Mouse (Mus musculus): ENCODE data around the gene Sh3gl1. TPM values are rescaled to one million over a fixed set of nuclear protein-coding genes. Genes with fewer than 3 reads are reported as not detected.
A peak's percentile ranks its signal among the peaks of the same experiment; 100 is the strongest.

The Sh3gl1 gene
- polyA plus RNA-seq, 1 experiment from 2014 or later: 44.9 TPM

DNA sequence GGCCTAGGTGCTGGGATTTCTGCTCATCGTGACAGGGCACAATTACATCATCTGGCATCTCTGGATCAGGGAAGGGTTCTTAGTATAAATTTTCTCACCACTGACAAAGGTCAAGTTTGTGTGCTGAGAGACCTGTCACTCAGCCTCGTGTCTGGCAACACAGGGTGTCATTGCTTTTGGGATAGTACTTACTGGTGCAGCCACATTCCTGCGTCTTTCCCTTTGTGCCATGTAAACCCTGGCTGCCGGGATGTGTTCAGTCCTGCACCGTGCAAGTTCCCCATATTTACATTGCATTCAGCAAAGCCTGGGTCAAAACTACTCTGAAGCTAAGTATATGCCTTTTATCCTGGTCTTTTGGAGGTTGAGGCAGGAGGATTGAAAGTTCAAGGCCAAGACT is 14.9 kb upstream of the Sh3gl1 start:
- H3K27ac ChIP-seq (ENCODE audit: low read length): no peak overlapping the region
- no peaks in the 10 kb centered on the region for H3K9me3 ChIP-seq (replicated peaks; ENCODE audit: control insufficient read depth, low read length)
- H3K27me3 ChIP-seq (ENCODE audit: control insufficient read depth, insufficient read depth, low read depth, low read length): no peaks in the 10 kb centered on the region
- no peaks in the 10 kb centered on the region for H3K4me1 ChIP-seq (ENCODE audit: control insufficient read depth, low read depth, low read length)
- WGBS (ENCODE audit: insufficient replicate concordance): 83% methylated on average over 5 of the region's 5 CpGs
- H3K4me2 ChIP-seq (ENCODE audit: low read depth, low read length): no peak overlapping the region
- H3K4me3 ChIP-seq (ENCODE audit: low read depth, low read length): no peak overlapping the region
- ATAC-seq (ENCODE audit: low read depth): no peak
- peaks cover 54% of the 10 kb centered on the region for H3K36me3 ChIP-seq (ENCODE audit: control insufficient read depth, insufficient read depth)
- H3K9ac ChIP-seq (ENCODE audit: low read depth, low read length): no peak overlapping the region

DNA sequence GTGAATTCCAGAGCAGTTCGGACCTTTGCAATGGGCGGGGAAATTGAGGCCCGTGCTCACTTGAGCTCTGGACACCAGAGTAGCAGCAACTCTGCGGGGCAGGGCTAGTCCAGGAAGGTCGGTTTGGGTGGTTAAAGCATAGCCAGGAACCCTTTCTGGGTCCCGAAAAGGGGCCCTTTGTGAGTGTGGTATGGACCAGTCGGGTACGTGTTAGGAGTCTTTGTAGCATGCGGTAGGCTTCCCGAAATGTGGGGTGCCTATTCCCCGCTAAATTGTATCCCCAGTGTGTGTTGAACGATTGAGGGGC is 4.4 kb upstream of the Sh3gl1 start:
- ATAC-seq (ENCODE audit: low read depth): no peak
- Histone ChIP-seq H3K4me2 (ENCODE audit: low read depth, low read length) (peak overlapping the region; percentile 81), H3K36me3 (ENCODE audit: control insufficient read depth, insufficient read depth) (peaks cover 11% of the 10 kb centered on the region), H3K27me3 (ENCODE audit: control insufficient read depth, insufficient read depth, low read depth, low read length) (no peaks in the 10 kb centered on the region), H3K27ac (ENCODE audit: low read length) (peak overlapping the region; percentile 83), H3K9ac (ENCODE audit: low read depth, low read length) (peak overlapping the region; percentile 72), H3K4me1 (ENCODE audit: control insufficient read depth, low read depth, low read length) (peaks cover 18% of the 10 kb centered on the region), H3K9me3 (replicated peaks; ENCODE audit: control insufficient read depth, low read length) (no peaks in the 10 kb centered on the region), H3K4me3 (ENCODE audit: low read depth, low read length) (peak overlapping the region; percentile 75)
- WGBS (ENCODE audit: insufficient replicate concordance): 1% methylated on average over 12 of the region's 12 CpGs

DNA sequence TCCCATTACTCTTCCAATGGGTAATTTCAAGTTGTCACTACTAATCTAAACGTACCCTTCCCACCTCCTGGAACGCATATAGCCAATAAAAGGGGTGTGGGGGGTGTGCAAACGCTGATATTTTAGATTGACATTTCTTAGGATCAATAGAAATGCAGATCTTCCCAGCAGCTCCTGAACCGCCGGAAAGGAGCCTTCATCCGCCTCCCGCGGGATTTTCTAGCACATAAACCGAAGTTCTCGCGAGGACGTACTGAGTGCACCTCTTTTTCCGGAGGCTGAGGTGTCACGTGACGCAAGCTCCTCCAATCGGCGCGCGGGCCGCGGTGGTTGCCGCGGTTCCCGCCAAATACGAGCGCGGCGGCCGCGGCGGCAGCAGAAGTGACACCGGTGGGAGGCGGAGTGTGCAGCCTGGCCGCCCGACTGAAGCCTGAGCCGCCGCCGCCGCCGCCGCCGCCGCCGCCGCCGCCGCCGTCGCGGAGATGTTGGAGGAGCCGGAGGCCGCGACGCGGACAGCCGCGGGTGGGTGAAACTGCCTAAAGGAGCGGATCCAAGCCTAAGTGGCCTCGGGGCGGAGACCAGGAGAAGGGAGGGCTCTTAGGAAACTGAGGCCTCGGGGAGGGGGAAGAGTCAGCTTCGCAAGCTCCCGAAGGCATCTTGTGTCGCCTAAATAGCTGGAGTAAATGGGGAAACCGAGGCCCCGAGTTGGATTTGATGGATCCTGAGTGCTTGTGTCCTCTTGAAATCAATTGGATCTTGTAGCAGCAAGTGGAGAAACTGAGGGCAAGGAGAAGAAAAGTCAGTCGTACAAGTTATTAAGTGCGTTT is 3.8 kb upstream of the Sh3gl1 start, which contains the start of gene Chaf1a:
Gene Chaf1a, plus strand, starts transcription at position 410 of the 827 bp plus-strand sequence.
- Histone ChIP-seq H3K27ac (ENCODE audit: low read length) (peak within 1 kb of the TSS; percentile 83), H3K4me1 (ENCODE audit: control insufficient read depth, low read depth, low read length) (peaks cover 20% of the 10 kb centered on the region), H3K4me3 (ENCODE audit: low read depth, low read length) (peak within 1 kb of the TSS; percentile 75), H3K9ac (ENCODE audit: low read depth, low read length) (peak within 1 kb of the TSS; percentile 72), H3K9me3 (replicated peaks; ENCODE audit: control insufficient read depth, low read length) (no peaks in the 10 kb centered on the region), H3K36me3 (ENCODE audit: control insufficient read depth, insufficient read depth) (peaks cover 11% of the 10 kb centered on the region), H3K4me2 (ENCODE audit: low read depth, low read length) (peak within 1 kb of the TSS; percentile 81), H3K27me3 (ENCODE audit: control insufficient read depth, insufficient read depth, low read depth, low read length) (no peaks in the 10 kb centered on the region)
- ATAC-seq (ENCODE audit: low read depth): peak; percentile 73
- under 1% methylated on average over 68 of the region's 68 CpGs for WGBS (ENCODE audit: insufficient replicate concordance)

DNA sequence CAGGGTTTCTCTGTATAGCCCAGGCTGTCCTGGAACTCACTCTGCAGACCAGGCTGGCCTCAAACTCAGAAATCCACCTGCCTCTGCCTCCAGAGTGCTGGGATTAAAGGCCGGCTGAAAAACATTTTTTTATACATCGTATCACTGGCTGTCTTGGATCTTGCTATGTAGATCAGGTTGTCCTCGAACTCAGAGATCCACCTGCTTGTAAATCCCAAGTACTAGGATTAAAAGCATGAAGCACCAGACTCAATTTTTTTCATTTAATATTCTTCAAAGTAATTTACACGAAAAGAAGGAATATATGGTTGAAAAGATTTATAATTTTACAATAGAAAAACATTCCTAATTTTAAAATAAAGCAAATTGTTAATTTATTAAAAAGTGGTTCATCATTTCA is 2.9 kb upstream of the Sh3gl1 start:
- no peaks in the 10 kb centered on the region for H3K27me3 ChIP-seq (ENCODE audit: control insufficient read depth, insufficient read depth, low read depth, low read length)
- H3K36me3 ChIP-seq (ENCODE audit: control insufficient read depth, insufficient read depth): peaks cover 9% of the 10 kb centered on the region
- H3K4me1 ChIP-seq (ENCODE audit: control insufficient read depth, low read depth, low read length): peaks cover 29% of the 10 kb centered on the region
- H3K4me2 ChIP-seq (ENCODE audit: low read depth, low read length): peak overlapping the region; percentile 81
- H3K27ac ChIP-seq (ENCODE audit: low read length): 0 out of 2 replicates have a peak overlapping the region, but pooled peaks have one; percentile 20
- peak overlapping the region; percentile 75 for H3K4me3 ChIP-seq (ENCODE audit: low read depth, low read length)
- H3K9me3 ChIP-seq (replicated peaks; ENCODE audit: control insufficient read depth, low read length): no peaks in the 10 kb centered on the region
- 61% methylated on average over 4 of the region's 4 CpGs for WGBS (ENCODE audit: insufficient replicate concordance)
- no peak for ATAC-seq (ENCODE audit: low read depth)
- peak overlapping the region; percentile 71; the same call in 1 of the 2 replicates for H3K9ac ChIP-seq (ENCODE audit: low read depth, low read length)

DNA sequence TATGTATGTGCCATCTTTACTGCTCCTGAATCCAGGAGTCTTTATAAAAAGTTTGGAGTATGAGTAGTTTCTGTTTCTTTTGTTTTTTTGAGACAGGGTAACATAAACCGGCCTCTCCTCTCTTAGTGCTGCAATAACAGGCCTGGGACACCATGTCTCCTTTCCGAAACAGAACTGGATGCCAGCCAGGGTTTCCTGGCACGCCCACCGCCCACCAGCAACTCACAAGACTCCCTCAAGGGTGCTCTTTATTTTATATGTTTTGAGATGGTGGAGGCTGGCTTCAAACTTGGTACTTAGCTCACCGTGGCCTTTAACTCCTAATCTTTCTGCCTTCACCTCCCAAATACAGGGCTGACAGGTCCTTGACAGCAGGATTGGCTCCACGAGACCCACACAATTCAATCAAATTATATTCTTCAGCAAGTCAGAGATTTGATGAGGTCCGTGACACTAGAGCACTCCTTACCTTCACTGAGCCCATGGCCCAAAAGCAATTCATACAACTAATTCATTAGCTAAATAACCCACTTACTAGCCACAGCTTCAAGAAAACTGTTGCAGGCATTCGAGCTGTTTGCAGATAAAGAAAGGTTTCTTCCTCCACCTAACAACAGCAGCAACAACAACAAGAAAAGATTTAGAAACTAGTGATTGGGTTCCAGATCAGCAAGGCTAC is 2.3 kb upstream of the Sh3gl1 start:
- H3K4me1 ChIP-seq (ENCODE audit: control insufficient read depth, low read depth, low read length): peaks cover 34% of the 10 kb centered on the region
- 0 out of 2 replicates have a peak overlapping the region, but pooled peaks have one; percentile 20 for H3K27ac ChIP-seq (ENCODE audit: low read length)
- ATAC-seq (ENCODE audit: low read depth): no peak
- H3K27me3 ChIP-seq (ENCODE audit: control insufficient read depth, insufficient read depth, low read depth, low read length): no peaks in the 10 kb centered on the region
- 76% methylated on average over 8 of the region's 8 CpGs for WGBS (ENCODE audit: insufficient replicate concordance)
- no peak overlapping the region for H3K9ac ChIP-seq (ENCODE audit: low read depth, low read length)
- no peaks in the 10 kb centered on the region for H3K9me3 ChIP-seq (replicated peaks; ENCODE audit: control insufficient read depth, low read length)
- H3K4me3 ChIP-seq (ENCODE audit: low read depth, low read length): no peak overlapping the region
- no peak overlapping the region for H3K4me2 ChIP-seq (ENCODE audit: low read depth, low read length)
- H3K36me3 ChIP-seq (ENCODE audit: control insufficient read depth, insufficient read depth): peaks cover 3% of the 10 kb centered on the region

DNA sequence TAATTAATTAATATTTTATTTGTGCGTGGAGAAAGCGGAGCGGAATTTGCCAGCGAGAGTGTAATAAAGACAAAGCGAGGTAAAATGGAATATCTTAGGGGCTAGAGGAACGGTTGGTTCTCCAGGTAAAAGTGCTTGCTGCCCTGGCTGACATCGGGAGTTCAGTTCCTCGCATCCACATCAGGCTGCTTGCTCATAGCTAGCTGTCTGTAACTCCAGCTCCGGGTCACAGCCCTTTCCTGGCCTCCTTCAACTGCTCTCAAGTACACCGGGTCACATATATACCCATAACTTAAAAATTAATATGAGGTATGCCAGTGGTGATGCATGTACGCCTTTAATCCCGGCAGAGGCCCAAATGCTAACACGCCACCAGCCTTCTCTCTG is 459 bp upstream of the Sh3gl1 start:
- peak overlapping the region; percentile 65 for H3K4me2 ChIP-seq (ENCODE audit: low read depth, low read length)
- H3K4me1 ChIP-seq (ENCODE audit: control insufficient read depth, low read depth, low read length): peaks cover 50% of the 10 kb centered on the region
- ATAC-seq (ENCODE audit: low read depth): no peak
- H3K27ac ChIP-seq (ENCODE audit: low read length): 0 out of 2 replicates have a peak overlapping the region, but pooled peaks have one; percentile 16
- H3K9me3 ChIP-seq (replicated peaks; ENCODE audit: control insufficient read depth, low read length): no peaks in the 10 kb centered on the region
- peak overlapping the region; percentile 93 for H3K4me3 ChIP-seq (ENCODE audit: low read depth, low read length)
- peak overlapping the region; percentile 52 for H3K9ac ChIP-seq (ENCODE audit: low read depth, low read length)
- H3K27me3 ChIP-seq (ENCODE audit: control insufficient read depth, insufficient read depth, low read depth, low read length): no peaks in the 10 kb centered on the region
- 34% methylated on average over 13 of the region's 13 CpGs for WGBS (ENCODE audit: insufficient replicate concordance)
- no peaks in the 10 kb centered on the region for H3K36me3 ChIP-seq (ENCODE audit: control insufficient read depth, insufficient read depth)

DNA sequence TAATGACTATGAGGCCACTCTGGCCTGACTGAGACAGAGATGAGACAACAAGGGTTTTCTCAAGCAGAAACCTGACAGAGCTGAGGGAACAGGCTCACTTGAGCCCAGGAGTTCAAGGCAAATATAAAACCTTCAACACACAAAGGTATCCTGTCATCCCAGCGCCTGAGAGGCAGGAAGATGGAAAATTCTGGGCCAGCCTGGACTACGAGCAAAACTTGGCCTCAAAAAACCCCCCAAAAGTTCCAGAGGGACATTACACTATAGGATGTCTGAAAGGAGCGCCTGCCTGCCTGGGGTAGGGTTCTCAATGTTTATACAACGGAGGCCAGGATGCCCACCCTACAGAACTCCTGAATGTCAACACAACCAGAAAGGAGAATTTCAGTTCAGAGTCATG is 1.2 kb downstream of the Sh3gl1 start:
- Histone ChIP-seq H3K36me3 (ENCODE audit: control insufficient read depth, insufficient read depth) (no peaks in the 10 kb centered on the region), H3K27me3 (ENCODE audit: control insufficient read depth, insufficient read depth, low read depth, low read length) (no peaks in the 10 kb centered on the region), H3K9ac (ENCODE audit: low read depth, low read length) (peak overlapping the region; percentile 98), H3K9me3 (replicated peaks; ENCODE audit: control insufficient read depth, low read length) (no peaks in the 10 kb centered on the region), H3K27ac (ENCODE audit: low read length) (peak overlapping the region; percentile 11; the same call in 1 of the 2 replicates), H3K4me3 (ENCODE audit: low read depth, low read length) (peak overlapping the region; percentile 93), H3K4me1 (ENCODE audit: control insufficient read depth, low read depth, low read length) (peaks cover 55% of the 10 kb centered on the region), H3K4me2 (ENCODE audit: low read depth, low read length) (peak overlapping the region; percentile 83)
- WGBS (ENCODE audit: insufficient replicate concordance): 55% methylated on average over 4 of the region's 4 CpGs
- no peak for ATAC-seq (ENCODE audit: low read depth)

DNA sequence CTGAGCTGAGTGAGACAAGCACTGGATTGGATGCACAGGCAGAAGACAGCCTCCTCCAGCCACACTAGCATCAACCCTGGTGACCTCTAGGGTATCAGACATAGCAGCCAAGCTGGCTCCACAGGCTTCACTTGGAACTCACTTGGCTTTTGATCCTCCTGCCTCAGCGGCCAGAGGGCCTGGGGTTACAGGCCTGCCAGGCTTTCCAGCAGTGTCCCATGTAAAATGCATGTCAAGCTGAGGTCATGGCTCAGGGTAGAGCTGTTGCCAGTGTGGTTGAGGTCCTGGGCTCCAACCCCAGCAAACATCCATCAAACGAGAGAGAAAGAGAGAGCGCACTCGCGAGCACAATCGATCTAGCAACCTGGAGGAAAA is 1.7 kb downstream of the Sh3gl1 start:
- H3K27ac ChIP-seq (ENCODE audit: low read length): no peak overlapping the region; the same call in 1 of the 2 replicates

More for the DNA sequence above, 1.7 kb downstream of the Sh3gl1 start:
- peak overlapping the region; percentile 98 for H3K9ac ChIP-seq (ENCODE audit: low read depth, low read length)
- no peaks in the 10 kb centered on the region for H3K36me3 ChIP-seq (ENCODE audit: control insufficient read depth, insufficient read depth)
- peak overlapping the region; percentile 83 for H3K4me2 ChIP-seq (ENCODE audit: low read depth, low read length)
- no peak for ATAC-seq (ENCODE audit: low read depth)
- peak overlapping the region; percentile 93 for H3K4me3 ChIP-seq (ENCODE audit: low read depth, low read length)
- 77% methylated on average over 6 of the region's 6 CpGs for WGBS (ENCODE audit: insufficient replicate concordance)
- no peaks in the 10 kb centered on the region for H3K9me3 ChIP-seq (replicated peaks; ENCODE audit: control insufficient read depth, low read length)
- H3K27me3 ChIP-seq (ENCODE audit: control insufficient read depth, insufficient read depth, low read depth, low read length): no peaks in the 10 kb centered on the region
- H3K4me1 ChIP-seq (ENCODE audit: control insufficient read depth, low read depth, low read length): peaks cover 55% of the 10 kb centered on the region
